Mouse (Mus musculus): ENCODE results near the gene Pacrg.

- TF ChIP-seq CHD2 (IDR thresholded peaks at IDR 0.05; ENCODE audit: low read length): no peak
- no peak for TF ChIP-seq KAT2A (IDR thresholded peaks at IDR 0.05; ENCODE audit: insufficient replicate concordance, low read length)
Measured at GRCm38 (mm10) chr17:10588922-10589400, 251.2 kb downstream of the Pacrg start.
